Mouse (Mus musculus): Measurements from ENCODE around the gene Uba2. TPM values are rescaled to one million over a fixed set of nuclear protein-coding genes. Genes with fewer than 3 reads are reported as not detected.

Uba2 gene
- polyA plus RNA-seq, 1 experiment: 0.92 TPM

DNA sequence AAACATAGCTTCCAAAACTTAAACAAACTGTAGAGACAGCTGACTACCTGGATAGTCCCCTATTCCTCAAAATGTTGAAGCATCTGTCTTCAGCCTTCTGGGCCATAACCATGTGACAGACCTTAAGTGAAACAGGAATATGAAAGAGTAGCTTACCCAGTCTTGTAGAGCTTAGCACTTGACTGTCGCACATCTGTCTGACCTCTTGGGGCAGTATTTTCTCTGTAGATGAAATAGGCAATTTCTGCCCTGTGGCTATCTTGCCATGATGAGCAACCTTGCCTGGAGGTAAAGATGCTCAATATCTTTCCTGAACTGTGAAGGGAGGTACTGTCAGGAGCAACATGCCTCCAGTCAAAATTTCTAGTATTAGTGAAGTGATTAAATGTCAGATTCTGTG lies 2.9 kb upstream of the Uba2 start:
- TF ChIP-seq TAL1 (IDR thresholded peaks at IDR 0.05; ENCODE audit: low read length) (no peak), GATA1 (IDR thresholded peaks at IDR 0.05; ENCODE audit: low read length) (no peak)
- no peak overlapping the region for H3K4me3 ChIP-seq (replicated peaks)
- H3K27me3 ChIP-seq (ENCODE audit: control insufficient read depth): no peaks in the 10 kb centered on the region; the same call in 1 of the 2 replicates
- H3K9me3 ChIP-seq (ENCODE audit: control insufficient read depth, low read length): peaks cover 5% of the 10 kb centered on the region
- H3K36me3 ChIP-seq (ENCODE audit: control insufficient read depth): no peaks in the 10 kb centered on the region
- H3K4me1 ChIP-seq (ENCODE audit: control insufficient read depth): peaks cover 12% of the 10 kb centered on the region

DNA sequence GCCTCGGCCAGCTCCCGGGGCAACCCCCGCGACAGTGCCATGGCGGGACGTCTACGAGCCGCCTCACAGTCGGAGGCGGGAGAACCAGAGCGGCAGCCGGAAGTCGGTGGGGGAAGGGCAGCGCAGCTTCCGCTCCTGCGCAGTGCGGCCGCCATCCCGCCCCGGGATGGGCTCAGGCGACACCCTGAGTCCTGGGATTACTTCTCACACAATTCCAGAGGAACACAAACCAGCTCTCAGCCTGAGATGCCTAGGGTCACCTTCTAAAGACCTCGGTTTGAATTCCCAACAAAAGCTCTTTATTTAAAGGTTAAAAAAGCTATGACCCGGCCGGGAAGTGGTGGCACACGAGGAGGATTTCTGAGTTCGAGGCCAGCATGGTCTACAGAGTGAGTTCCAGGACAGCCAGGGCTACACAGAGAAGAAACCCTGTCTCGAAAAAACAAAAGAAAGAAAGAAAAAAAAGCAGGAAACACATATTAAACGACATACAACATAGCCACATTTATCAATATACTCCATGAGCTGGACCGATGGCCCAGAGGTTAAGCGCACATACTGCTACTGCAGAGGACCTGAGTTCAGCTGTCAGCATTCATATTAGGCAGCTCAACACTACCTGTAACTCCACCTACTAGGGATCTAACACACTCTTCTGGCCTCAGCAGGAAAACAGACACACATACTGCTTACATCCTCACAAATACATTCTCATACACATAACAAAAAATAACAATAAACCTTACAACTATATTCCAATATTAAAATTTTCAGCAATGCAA lies 738 bp downstream of the Uba2 start:
- peaks cover 25% of the 10 kb centered on the region for H3K4me1 ChIP-seq (ENCODE audit: control insufficient read depth)
- H3K4me3 ChIP-seq (replicated peaks): peak overlapping the region; percentile 99
- no peaks in the 10 kb centered on the region; the same call in 1 of the 2 replicates for H3K27me3 ChIP-seq (ENCODE audit: control insufficient read depth)
- peaks cover 28% of the 10 kb centered on the region for H3K36me3 ChIP-seq (ENCODE audit: control insufficient read depth)
- no peaks in the 10 kb centered on the region for H3K9me3 ChIP-seq (ENCODE audit: control insufficient read depth, low read length)
- no peak for TF ChIP-seq GATA1 (IDR thresholded peaks at IDR 0.05; ENCODE audit: low read length)
- no peak for TF ChIP-seq TAL1 (IDR thresholded peaks at IDR 0.05; ENCODE audit: low read length)

DNA sequence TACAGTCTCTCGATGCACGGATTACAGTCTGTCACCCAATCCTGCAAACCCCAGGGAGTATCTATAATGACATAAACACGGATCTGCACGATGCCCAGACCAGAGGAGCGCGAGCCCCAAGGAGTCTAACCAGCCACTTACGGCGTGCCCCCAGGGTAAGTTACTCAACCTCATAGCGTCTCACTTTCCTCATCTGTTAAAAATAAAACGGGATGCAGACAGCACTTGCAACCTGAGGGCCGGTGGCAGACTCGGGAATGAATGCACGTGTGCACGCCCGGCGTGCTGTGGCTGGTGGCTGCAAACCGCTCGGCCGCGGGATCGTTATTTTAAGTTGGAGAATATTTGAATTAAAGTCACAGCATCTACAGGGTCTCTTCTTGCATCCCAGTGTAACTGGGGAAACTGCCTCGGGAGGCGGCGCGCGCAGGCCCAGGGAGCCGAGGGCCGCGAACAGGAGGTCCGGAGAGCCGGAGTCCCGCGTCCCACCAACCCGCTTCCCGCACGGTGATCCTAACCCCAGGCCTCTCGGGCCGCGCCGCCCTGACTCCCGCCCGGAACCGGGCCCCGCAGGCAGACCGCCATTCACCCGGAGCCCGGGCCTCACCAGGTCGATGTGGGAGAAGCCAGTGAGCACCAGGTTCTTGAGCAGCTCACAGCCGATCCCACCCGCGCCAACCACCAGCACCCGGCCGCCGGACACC lies 1.5 kb downstream of the Uba2 start:
- peaks cover 25% of the 10 kb centered on the region for H3K4me1 ChIP-seq (ENCODE audit: control insufficient read depth)
- no peak for TF ChIP-seq GATA1 (IDR thresholded peaks at IDR 0.05; ENCODE audit: low read length)
- no peak for TF ChIP-seq TAL1 (IDR thresholded peaks at IDR 0.05; ENCODE audit: low read length)
- H3K27me3 ChIP-seq (ENCODE audit: control insufficient read depth): no peaks in the 10 kb centered on the region
- peaks cover 35% of the 10 kb centered on the region for H3K36me3 ChIP-seq (ENCODE audit: control insufficient read depth)
- peak overlapping the region; percentile 99 for H3K4me3 ChIP-seq (replicated peaks)
- H3K9me3 ChIP-seq (ENCODE audit: control insufficient read depth, low read length): no peaks in the 10 kb centered on the region

- H3K4me1 ChIP-seq (ENCODE audit: control insufficient read depth): peaks cover 25% of the 10 kb centered on the region
- no peaks in the 10 kb centered on the region for H3K9me3 ChIP-seq (ENCODE audit: control insufficient read depth, low read length)
- H3K27me3 ChIP-seq (ENCODE audit: control insufficient read depth): no peaks in the 10 kb centered on the region
- no peak for TF ChIP-seq TAL1 (IDR thresholded peaks at IDR 0.05; ENCODE audit: low read length)
- TF ChIP-seq GATA1 (IDR thresholded peaks at IDR 0.05; ENCODE audit: low read length): no peak
- H3K36me3 ChIP-seq (ENCODE audit: control insufficient read depth): peaks cover 46% of the 10 kb centered on the region
- H3K4me3 ChIP-seq (replicated peaks): peak overlapping the region; percentile 99
Measured at GRCm38 (mm10) chr7:34166850-34167249, 2.5 kb downstream of the Uba2 start.

- no peak for TF ChIP-seq GATA1 (IDR thresholded peaks at IDR 0.05; ENCODE audit: low read length)
- peak overlapping the region; percentile 99 for H3K4me3 ChIP-seq (replicated peaks)
Measured at GRCm38 (mm10) chr7:34165999-34166398, 3.4 kb downstream of the Uba2 start.

GRCm38 (mm10) chr7:34164671-34165070 lies 4.7 kb downstream of the Uba2 start:
- H3K4me1 ChIP-seq (ENCODE audit: control insufficient read depth): peaks cover 25% of the 10 kb centered on the region
- no peaks in the 10 kb centered on the region for H3K27me3 ChIP-seq (ENCODE audit: control insufficient read depth)
- TF ChIP-seq TAL1 (IDR thresholded peaks at IDR 0.05; ENCODE audit: low read length): no peak
- no peak for TF ChIP-seq GATA1 (IDR thresholded peaks at IDR 0.05; ENCODE audit: low read length)
- H3K4me3 ChIP-seq (replicated peaks): no peak overlapping the region
- no peaks in the 10 kb centered on the region for H3K9me3 ChIP-seq (ENCODE audit: control insufficient read depth, low read length)
- peaks cover 67% of the 10 kb centered on the region for H3K36me3 ChIP-seq (ENCODE audit: control insufficient read depth)

More at GRCm38 (mm10) chr7:34165999-34166398, 3.4 kb downstream of the Uba2 start:
- Histone ChIP-seq H3K4me1 (ENCODE audit: control insufficient read depth) (peaks cover 25% of the 10 kb centered on the region), H3K36me3 (ENCODE audit: control insufficient read depth) (peaks cover 55% of the 10 kb centered on the region), H3K9me3 (ENCODE audit: control insufficient read depth, low read length) (no peaks in the 10 kb centered on the region), H3K27me3 (ENCODE audit: control insufficient read depth) (no peaks in the 10 kb centered on the region)

DNA sequence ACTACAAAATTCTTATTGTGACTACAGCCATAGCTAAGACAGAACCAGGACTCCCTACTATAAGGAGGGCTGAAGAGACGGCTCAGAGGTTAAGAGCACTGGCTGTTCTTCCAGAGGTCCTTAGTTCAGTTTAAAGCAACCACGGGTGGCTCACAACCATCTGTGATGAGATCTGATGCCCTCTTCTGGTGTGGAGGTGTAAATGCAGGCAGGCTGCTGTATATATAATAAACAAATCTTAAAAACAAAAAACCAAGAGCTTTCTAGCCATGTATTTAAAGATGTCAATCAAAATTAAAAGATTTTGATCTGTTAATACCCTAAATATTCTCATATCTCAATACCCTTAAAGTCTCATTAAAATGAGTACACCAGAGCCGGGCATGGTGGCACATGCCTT lies 10.2 kb downstream of the Uba2 start:
- H3K9me3 ChIP-seq (ENCODE audit: control insufficient read depth, low read length): no peaks in the 10 kb centered on the region
- TF ChIP-seq GATA1 (IDR thresholded peaks at IDR 0.05; ENCODE audit: low read length) (no peak), TAL1 (IDR thresholded peaks at IDR 0.05; ENCODE audit: low read length) (no peak)
- H3K36me3 ChIP-seq (ENCODE audit: control insufficient read depth): peaks cover 96% of the 10 kb centered on the region
- no peaks in the 10 kb centered on the region for H3K27me3 ChIP-seq (ENCODE audit: control insufficient read depth)
- no peaks in the 10 kb centered on the region for H3K4me1 ChIP-seq (ENCODE audit: control insufficient read depth)
- H3K4me3 ChIP-seq (replicated peaks): no peak overlapping the region

GRCm38 (mm10) chr7:34157994-34158393 lies 11.4 kb downstream of the Uba2 start:
- peaks cover 97% of the 10 kb centered on the region for H3K36me3 ChIP-seq (ENCODE audit: control insufficient read depth)
- no peak for TF ChIP-seq GATA1 (IDR thresholded peaks at IDR 0.05; ENCODE audit: low read length)
- no peak for TF ChIP-seq TAL1 (IDR thresholded peaks at IDR 0.05; ENCODE audit: low read length)
- no peaks in the 10 kb centered on the region for H3K4me1 ChIP-seq (ENCODE audit: control insufficient read depth)

GRCm38 (mm10) chr7:34147193-34147592 lies 22.2 kb downstream of the Uba2 start:
- Histone ChIP-seq H3K4me3 (replicated peaks) (no peak overlapping the region), H3K4me1 (ENCODE audit: control insufficient read depth) (peaks cover 25% of the 10 kb centered on the region), H3K27me3 (ENCODE audit: control insufficient read depth) (no peaks in the 10 kb centered on the region), H3K36me3 (ENCODE audit: control insufficient read depth) (peaks cover 100% of the 10 kb centered on the region), H3K9me3 (ENCODE audit: control insufficient read depth, low read length) (peaks cover 10% of the 10 kb centered on the region)
- no peak; the same call in 1 of the 2 replicates for TF ChIP-seq GATA1 (IDR thresholded peaks at IDR 0.05; ENCODE audit: low read length)
- no peak for TF ChIP-seq TAL1 (IDR thresholded peaks at IDR 0.05; ENCODE audit: low read length)

More at GRCm38 (mm10) chr7:34157994-34158393, 11.4 kb downstream of the Uba2 start:
- Histone ChIP-seq H3K4me3 (replicated peaks) (no peak overlapping the region), H3K9me3 (ENCODE audit: control insufficient read depth, low read length) (no peaks in the 10 kb centered on the region), H3K27me3 (ENCODE audit: control insufficient read depth) (no peaks in the 10 kb centered on the region)

All from erythroblast, embryonic 14.5 days (primary cell).